Mouse (Mus musculus) sigmoid colon, adult 10 weeks (tissue): Measurements from ENCODE around the gene Gm5935. TPM values are rescaled to one million over a fixed set of nuclear protein-coding genes. Genes with fewer than 3 reads are reported as not detected.

ENCODE experiments used
- polyA plus RNA-seq: library from polyadenylated mRNA; stranded (reverse); fragments of 350-450 nt; fragmentation: Illumina TruSeq; extraction: RNeasy Lipid Tissue Mini Kit (QIAGEN cat#74804); gene quantifications from one replicate; pipeline ENCODE4 v1.2.3, GENCODE M21; 2014; ENCODE audit warnings: low read depth, low replicate concordance

Gene Gm5935
- polyA plus RNA-seq: not detected

GRCm38 (mm10) chrX:24775064-24775463 lies at the start of gene Gm5935:
Gene Gm5935 (minus strand): TSS chrX:24775164.

Other genes with a start within 250 kb of the Gm5935 start
- not detected for gene Gm4297, start 200.3 kb downstream of the Gm5935 start, polyA plus RNA-seq